Mouse (Mus musculus): ENCODE measurements around the gene Ins2. TPM values are rescaled to one million over a fixed set of nuclear protein-coding genes. Genes with fewer than 3 reads are reported as not detected.

The Ins2 gene
- polyA plus RNA-seq, 1 experiment from 2014 or later: 1.6 TPM

- Histone ChIP-seq H3K36me3 (peaks cover 28% of the 10 kb centered on the region; the same call in 1 of the 2 replicates), H3K4me3 (peak overlapping the region; percentile 70)
- peak; percentile 36 for ATAC-seq (replicated peaks; ENCODE audit: insufficient number of reproducible peaks, insufficient read depth, low FRiP score, low read depth)
Measured at GRCm38 (mm10) chr7:142656055-142656454, 87.1 kb downstream of the Ins2 start.

DNA sequence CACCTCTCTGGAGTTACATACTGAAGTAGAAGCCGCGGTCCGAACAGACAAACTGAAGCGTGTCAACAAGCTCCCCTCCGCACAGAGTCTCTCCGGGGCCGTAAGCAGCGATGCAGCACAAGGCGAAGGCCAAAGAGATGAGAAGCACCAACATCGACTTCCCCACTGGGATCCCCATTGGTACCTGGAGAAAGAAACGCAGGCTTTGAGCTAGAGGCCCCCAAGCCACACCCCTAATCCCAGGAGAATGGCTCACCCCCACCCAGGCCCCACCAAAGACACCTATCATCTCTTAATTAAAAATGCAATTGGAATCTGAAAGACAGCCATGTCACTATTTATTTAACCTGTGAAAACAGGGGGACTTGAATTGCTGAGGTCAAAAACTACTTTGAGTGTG, 87.5 kb downstream of the Ins2 start:
- H3K9ac ChIP-seq: peak overlapping the region; percentile 68
- H3K4me2 ChIP-seq: peak overlapping the region; percentile 78
- peaks cover 47% of the 10 kb centered on the region for H3K4me1 ChIP-seq (replicated peaks)
- H3K9me3 ChIP-seq (replicated peaks): no peaks in the 10 kb centered on the region
- ATAC-seq (replicated peaks; ENCODE audit: insufficient number of reproducible peaks, insufficient read depth, low FRiP score, low read depth): no peak
- 24% methylated on average over 11 of the region's 11 CpGs for WGBS
- peaks cover 66% of the 10 kb centered on the region for H3K27me3 ChIP-seq
- peaks cover 28% of the 10 kb centered on the region; the same call in 1 of the 2 replicates for H3K36me3 ChIP-seq
- H3K27ac ChIP-seq: peak overlapping the region; percentile 66
- peak overlapping the region; percentile 70 for H3K4me3 ChIP-seq

More at GRCm38 (mm10) chr7:142656055-142656454, 87.1 kb downstream of the Ins2 start:
- Histone ChIP-seq H3K27me3 (peaks cover 70% of the 10 kb centered on the region), H3K9ac (peak overlapping the region; percentile 68), H3K4me2 (peak overlapping the region; percentile 78), H3K4me1 (replicated peaks) (peaks cover 51% of the 10 kb centered on the region), H3K27ac (peak overlapping the region; percentile 66), H3K9me3 (replicated peaks) (no peaks in the 10 kb centered on the region)
- WGBS: 35% methylated on average over 4 of the region's 4 CpGs

DNA sequence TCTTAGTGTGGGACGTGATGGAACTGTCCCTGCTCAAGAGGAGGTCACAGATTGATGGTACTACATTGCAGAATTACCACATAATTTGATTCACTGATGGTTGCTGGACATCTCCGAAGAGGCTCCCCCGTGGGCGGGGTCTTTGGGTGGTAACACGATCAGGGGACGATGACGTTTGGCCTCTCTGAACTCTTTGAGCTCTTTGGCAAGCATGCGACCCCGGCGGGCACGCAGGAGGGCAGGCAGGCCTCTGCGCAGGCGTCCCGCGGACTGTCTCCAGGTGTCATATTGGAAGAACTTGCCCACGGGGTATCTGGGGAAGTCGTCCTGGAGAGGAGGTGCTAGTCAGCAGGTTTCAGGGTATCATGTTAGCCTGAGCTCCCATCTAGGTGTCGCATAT, 89.5 kb downstream of the Ins2 start:
- Histone ChIP-seq H3K36me3 (peaks cover 28% of the 10 kb centered on the region; the same call in 1 of the 2 replicates), H3K9me3 (replicated peaks) (no peaks in the 10 kb centered on the region), H3K4me3 (no peak overlapping the region), H3K27me3 (peaks cover 47% of the 10 kb centered on the region), H3K27ac (peak overlapping the region; percentile 46), H3K4me2 (peak overlapping the region; percentile 78; the same call in 1 of the 2 replicates), H3K9ac (peak overlapping the region; percentile 12; the same call in 1 of the 2 replicates), H3K4me1 (replicated peaks) (peaks cover 32% of the 10 kb centered on the region)
- no peak for ATAC-seq (replicated peaks; ENCODE audit: insufficient number of reproducible peaks, insufficient read depth, low FRiP score, low read depth)
- WGBS: 29% methylated on average over 18 of the region's 18 CpGs

DNA sequence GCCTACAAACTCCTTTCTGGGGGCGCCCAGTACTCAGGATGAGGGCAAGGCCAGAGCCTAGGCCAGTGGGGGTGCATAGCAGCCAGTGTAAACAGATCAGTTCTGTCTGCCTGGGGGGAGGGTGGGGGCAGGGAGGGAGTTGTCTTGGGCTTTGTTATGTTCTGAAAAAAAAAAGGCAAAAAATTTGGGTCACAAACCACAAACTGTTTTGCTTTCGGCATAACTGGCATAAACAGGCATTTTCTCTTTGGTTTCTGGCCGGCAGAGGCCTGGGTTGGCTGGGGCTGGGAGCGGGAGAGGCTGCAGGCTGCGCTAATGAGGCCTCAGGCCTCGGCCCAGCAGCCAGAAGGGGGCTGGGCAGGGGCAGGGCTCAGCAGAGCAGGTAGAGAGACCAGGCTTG, 96.5 kb downstream of the Ins2 start:
- H3K27ac ChIP-seq: no peak overlapping the region

GRCm38 (mm10) chr7:142645045-142645444, 98.1 kb downstream of the Ins2 start:
- Histone ChIP-seq H3K4me2 (0 out of 2 replicates have a peak overlapping the region, but pooled peaks have one; percentile 14), H3K36me3 (no peaks in the 10 kb centered on the region), H3K4me3 (no peak overlapping the region), H3K9me3 (replicated peaks) (no peaks in the 10 kb centered on the region), H3K27ac (peak overlapping the region; percentile 88), H3K9ac (no peak overlapping the region), H3K27me3 (no peaks in the 10 kb centered on the region), H3K4me1 (replicated peaks) (peaks cover 20% of the 10 kb centered on the region)
- peak; percentile 83 for ATAC-seq (replicated peaks; ENCODE audit: insufficient number of reproducible peaks, insufficient read depth, low FRiP score, low read depth)
- 5% methylated on average over 5 of the region's 5 CpGs for WGBS

More for the DNA sequence above, 96.5 kb downstream of the Ins2 start:
- Histone ChIP-seq H3K4me1 (replicated peaks) (peaks cover 20% of the 10 kb centered on the region), H3K9ac (no peak overlapping the region), H3K36me3 (0 out of 2 replicates have a peak, but pooled peaks cover 3% of the 10 kb centered on the region), H3K9me3 (replicated peaks) (no peaks in the 10 kb centered on the region), H3K4me2 (no peak overlapping the region), H3K4me3 (no peak overlapping the region), H3K27me3 (no peaks in the 10 kb centered on the region)
- WGBS: 58% methylated on average over 6 of the region's 6 CpGs
- no peak for ATAC-seq (replicated peaks; ENCODE audit: insufficient number of reproducible peaks, insufficient read depth, low FRiP score, low read depth)

DNA sequence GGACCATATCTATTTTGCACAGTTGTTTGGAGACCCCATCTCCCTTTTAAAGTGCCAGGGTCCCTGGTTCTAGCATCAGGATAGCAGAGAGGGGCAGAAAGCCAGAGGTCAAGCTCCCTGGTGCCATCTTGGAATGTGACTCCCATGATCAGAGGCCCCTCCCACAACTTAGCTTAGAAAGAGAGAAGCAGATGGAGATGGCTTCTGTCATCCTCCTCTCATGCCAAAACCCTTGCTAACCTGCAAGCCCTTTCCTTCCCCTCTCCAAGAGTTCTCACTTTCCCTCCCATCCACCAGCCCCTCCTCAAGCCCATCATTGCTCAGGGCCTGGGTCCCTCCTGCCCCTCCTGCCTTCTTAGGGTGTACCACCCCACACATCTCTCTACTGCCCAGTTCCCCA, 107.0 kb downstream of the Ins2 start:
- H3K4me2 ChIP-seq: no peak overlapping the region
- H3K27me3 ChIP-seq: no peaks in the 10 kb centered on the region
- no peak overlapping the region for H3K9ac ChIP-seq
- H3K9me3 ChIP-seq (replicated peaks): no peaks in the 10 kb centered on the region
- no peak overlapping the region for H3K27ac ChIP-seq
- H3K4me1 ChIP-seq (replicated peaks): no peaks in the 10 kb centered on the region
- no peak overlapping the region for H3K4me3 ChIP-seq
- no peaks in the 10 kb centered on the region for H3K36me3 ChIP-seq
- no peak for ATAC-seq (replicated peaks; ENCODE audit: insufficient number of reproducible peaks, insufficient read depth, low FRiP score, low read depth)

GRCm38 (mm10) chr7:142630691-142631090, 112.5 kb downstream of the Ins2 start:
- Histone ChIP-seq H3K9ac (no peak overlapping the region), H3K27ac (no peak overlapping the region), H3K36me3 (no peaks in the 10 kb centered on the region), H3K9me3 (replicated peaks) (no peaks in the 10 kb centered on the region), H3K4me1 (replicated peaks) (no peaks in the 10 kb centered on the region), H3K27me3 (no peaks in the 10 kb centered on the region), H3K4me2 (no peak overlapping the region), H3K4me3 (no peak overlapping the region)
- ATAC-seq (replicated peaks; ENCODE audit: insufficient number of reproducible peaks, insufficient read depth, low FRiP score, low read depth): no peak
- 70% methylated on average over 10 of the region's 10 CpGs for WGBS

- no peaks in the 10 kb centered on the region for H3K36me3 ChIP-seq
- 79% methylated on average over 6 of the region's 6 CpGs for WGBS
- H3K9ac ChIP-seq: no peak overlapping the region
- H3K27ac ChIP-seq: no peak overlapping the region
- H3K4me1 ChIP-seq (replicated peaks): no peaks in the 10 kb centered on the region
- H3K4me3 ChIP-seq: no peak overlapping the region
- no peak for ATAC-seq (replicated peaks; ENCODE audit: insufficient number of reproducible peaks, insufficient read depth, low FRiP score, low read depth)
- no peak overlapping the region for H3K4me2 ChIP-seq
- H3K9me3 ChIP-seq (replicated peaks): no peaks in the 10 kb centered on the region
- H3K27me3 ChIP-seq: no peaks in the 10 kb centered on the region
Measured at GRCm38 (mm10) chr7:142629806-142630205, 113.4 kb downstream of the Ins2 start.

MicroRNAs within 50 kb of the gene (microRNA counts, 519-probe panel; counts per million panel counts)
- microRNA mmu-miR-483: 2,492 counts per million, percentile 51 among the panel's probes with 10 or more counts

Small RNA genes lying within 50 kb of the gene (microRNA-seq; reads per million reads assigned to microRNA genes)
- gene Mir483: 3,133 reads per million, percentile 89 among the genes with 10 or more reads in this experiment

Other genes with a start within 250 kb of the Ins2 start
- 4.6 and 4.8 TPM in 2 replicates for gene Tnnt3, start 244.5 kb downstream of the Ins2 start, polyA plus RNA-seq (2015; fragmentation: Nextera tagmentation; extraction: Ambion mirVana)
- gene Mrpl23, start 210.7 kb downstream of the Ins2 start, polyA plus RNA-seq (2015; fragmentation: Nextera tagmentation; extraction: Ambion mirVana): 17.0 and 18.7 TPM in 2 replicates
- gene Igf2, start 76.6 kb downstream of the Ins2 start, polyA plus RNA-seq (2015; fragmentation: Nextera tagmentation; extraction: Ambion mirVana): 1,178 and 1,276 TPM in 2 replicates
- not detected in 2 replicates for gene Gm49394, start 73.4 kb downstream of the Ins2 start, polyA plus RNA-seq (2015; fragmentation: Nextera tagmentation; extraction: Ambion mirVana)
- 0.54 and 8.9 TPM in 2 replicates for gene Th, start 187.7 kb upstream of the Ins2 start, polyA plus RNA-seq (2015; fragmentation: Nextera tagmentation; extraction: Ambion mirVana)
- 0.10 and 0.95 TPM in 2 replicates for gene Ascl2, start 225.9 kb upstream of the Ins2 start, polyA plus RNA-seq (2015; fragmentation: Nextera tagmentation; extraction: Ambion mirVana)

Measured in heart, embryonic 15.5 days (tissue).